Mouse (Mus musculus) B cell, adult 2 months (primary cell): ENCODE measurements around the gene Cited1.

ENCODE experiments used
- DNase-seq, 2 experiments: peaks; one replicate each; pipeline ENCODE4 v3.0.0; 2022

Gene Cited1

DNA sequence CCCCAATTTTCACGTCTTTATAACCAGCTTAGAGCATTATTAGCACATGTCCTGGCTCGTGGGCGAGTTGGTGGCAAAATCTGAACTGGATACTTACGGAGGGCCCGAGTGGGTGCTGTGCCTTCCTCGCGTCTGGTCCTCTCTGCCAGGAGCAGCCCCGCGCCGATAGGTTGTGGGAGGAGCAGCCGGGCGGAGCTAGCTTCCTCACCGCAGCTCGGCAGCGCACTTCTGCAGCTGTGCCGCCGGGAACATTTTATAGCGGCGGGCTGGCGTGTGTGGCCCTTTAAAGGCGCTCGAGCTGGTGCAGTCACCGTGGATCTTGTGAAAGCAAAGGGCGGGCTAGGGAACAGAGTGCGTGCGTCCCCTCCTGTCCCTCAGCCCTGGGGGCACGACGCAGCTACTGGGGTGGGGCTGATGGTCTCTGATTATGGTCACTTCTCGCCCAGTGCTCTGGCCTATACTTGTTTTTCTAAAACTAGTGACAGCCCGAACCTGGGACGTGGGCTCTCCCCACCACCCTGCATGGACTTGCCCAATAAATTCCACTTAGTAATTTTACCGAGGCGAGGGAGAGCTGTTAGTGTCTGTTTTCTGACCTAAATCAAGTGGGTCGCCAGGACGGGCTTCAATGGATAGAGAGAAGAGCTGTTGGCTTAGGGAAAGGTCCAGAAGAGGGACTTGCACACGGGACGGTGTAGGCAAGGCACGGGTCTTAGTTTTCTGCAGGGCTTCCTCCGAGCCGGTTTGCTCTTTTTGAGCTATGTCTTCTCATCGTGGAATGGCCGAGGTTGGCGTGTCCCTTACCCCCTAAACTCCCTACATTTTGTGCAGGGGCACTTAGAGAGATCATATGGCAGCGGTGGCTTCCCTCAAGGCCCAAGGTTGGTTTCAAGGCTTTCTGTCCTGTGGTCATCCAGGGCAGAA, at the start of gene Cited1:
Cited1 (minus strand) TSS at position 245 of the 924 bp plus-strand sequence.
- DNase-seq = peak; percentile 45 to 51

- DNase-seq = no peak
These were observed 32.9 kb upstream of the Cited1 start for GRCm38 (mm10) chrX:102284889-102285288.

- DNase-seq = no peak
These were observed 10.8 kb upstream of the Cited1 start for GRCm38 (mm10) chrX:102262620-102263345.

GRCm38 (mm10) chrX:102259772-102260171, 7.8 kb upstream of the Cited1 start:
- DNase-seq = no peak

- DNase-seq = peak; percentile 7 to 8
These were observed 1.9 kb upstream of the Cited1 start for GRCm38 (mm10) chrX:102253892-102254291.

- DNase-seq = peak in 1 of 2 experiments; percentile 23
These were observed 602 bp downstream of the Cited1 start for GRCm38 (mm10) chrX:102251221-102251936.

GRCm38 (mm10) chrX:102250891-102251170, 1.1 kb downstream of the Cited1 start:
- DNase-seq = peak in 1 of 2 experiments; percentile 35

- peak in 1 of 2 experiments; percentile 19 for DNase-seq
These were observed 1.7 kb downstream of the Cited1 start for GRCm38 (mm10) chrX:102250150-102250890.

GRCm38 (mm10) chrX:102244334-102244733, 7.6 kb downstream of the Cited1 start:
- peak in 1 of 2 experiments; percentile 4 for DNase-seq

DNA sequence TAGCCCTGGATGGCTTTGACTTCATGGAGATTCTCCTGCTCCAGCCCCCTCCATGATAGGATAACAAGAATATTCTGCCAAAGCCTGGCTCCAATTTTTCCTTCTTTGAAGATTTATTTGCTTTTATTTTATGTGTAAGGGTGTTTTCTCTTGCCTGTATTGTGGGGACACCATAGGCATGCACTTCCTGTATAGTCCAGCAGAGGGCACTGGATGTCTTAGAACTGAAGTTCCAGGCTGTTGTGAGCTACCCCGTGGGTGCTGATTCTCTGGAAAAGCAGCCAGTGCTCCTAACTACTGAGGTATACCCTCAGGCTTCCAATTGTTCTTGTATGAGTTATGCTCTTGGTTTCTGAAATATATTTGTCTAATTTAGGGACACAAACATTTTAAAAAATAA, 32.9 kb downstream of the Cited1 start:
- DNase-seq = peak; percentile 63 to 66

DNA sequence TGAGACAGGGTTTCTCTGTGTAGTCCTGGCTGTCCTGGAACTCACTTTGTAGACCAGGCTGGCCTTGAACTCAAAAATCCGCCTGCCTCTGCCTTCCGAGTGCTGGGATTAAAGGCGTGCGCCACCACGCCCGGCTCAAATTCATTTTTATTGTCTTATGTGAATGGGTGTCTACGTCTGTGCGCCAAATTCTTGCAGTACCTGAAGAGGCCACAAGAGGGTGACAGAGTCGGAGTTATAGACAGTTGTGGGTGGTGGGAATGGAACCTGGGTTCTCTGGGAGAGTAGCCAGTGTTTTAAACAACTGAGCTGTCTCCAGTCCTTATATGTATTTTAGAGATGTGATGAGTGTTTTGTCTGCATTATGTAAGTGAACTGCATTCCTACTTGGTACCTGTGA, 36.6 kb downstream of the Cited1 start:
- peak; percentile 55 to 67 for DNase-seq
